Mouse (Mus musculus) adrenal gland, postnatal 10 days (tissue): ENCODE results near the gene Astn1. TPM values are rescaled to one million over a fixed set of nuclear protein-coding genes. Genes with fewer than 3 reads are reported as not detected.
A peak's percentile ranks its signal among the peaks of the same experiment; 100 is the strongest.

Source experiments
- DNase-seq: peaks from one replicate; pipeline ENCODE4 v3.0.0; 2021; ENCODE audit warnings: mixed read lengths
- total RNA-seq, 2 experiments: library from RNA; stranded (reverse); gene quantifications; 2 replicates each; pipeline ENCODE4 v1.2.3; 2021

The Astn1 gene
- total RNA-seq, 2 experiments from 2014 or later, result 5.4 to 8.3 TPM

- no peak for DNase-seq
Measured at GRCm38 (mm10) chr1:158617943-158618342, 255.9 kb downstream of the Astn1 start.

- no peak for DNase-seq
Measured at GRCm38 (mm10) chr1:158632935-158633334, 270.9 kb downstream of the Astn1 start.

GRCm38 (mm10) chr1:158633441-158633840, 271.4 kb downstream of the Astn1 start:
- no peak for DNase-seq

GRCm38 (mm10) chr1:158641306-158641705, 279.2 kb downstream of the Astn1 start:
- no peak for DNase-seq

GRCm38 (mm10) chr1:158642247-158642646, 280.2 kb downstream of the Astn1 start:
- no peak for DNase-seq

- DNase-seq, result no peak
Measured at GRCm38 (mm10) chr1:158652799-158653198, 290.7 kb downstream of the Astn1 start.

- peak; percentile 50 for DNase-seq
Measured at GRCm38 (mm10) chr1:158653808-158654520, 291.9 kb downstream of the Astn1 start.

GRCm38 (mm10) chr1:158654571-158655205, 292.6 kb downstream of the Astn1 start:
- no peak for DNase-seq

GRCm38 (mm10) chr1:158656986-158657385, 294.9 kb downstream of the Astn1 start:
- DNase-seq, result no peak

GRCm38 (mm10) chr1:158666001-158666400, 303.9 kb downstream of the Astn1 start:
- no peak for DNase-seq

- DNase-seq, result peak; percentile 78
Measured at GRCm38 (mm10) chr1:158669971-158670592, 308.0 kb downstream of the Astn1 start.

GRCm38 (mm10) chr1:158687726-158688125, 325.7 kb downstream of the Astn1 start:
- no peak for DNase-seq

- DNase-seq, result no peak
Measured at GRCm38 (mm10) chr1:158697423-158697822, 335.4 kb downstream of the Astn1 start.

- DNase-seq, result no peak
Measured at GRCm38 (mm10) chr1:158697859-158698569, 335.9 kb downstream of the Astn1 start.

- DNase-seq, result no peak
Measured at GRCm38 (mm10) chr1:158699276-158699675, 337.2 kb downstream of the Astn1 start.

GRCm38 (mm10) chr1:158700147-158700546, 338.1 kb downstream of the Astn1 start:
- no peak for DNase-seq

GRCm38 (mm10) chr1:158701336-158701735, 339.3 kb downstream of the Astn1 start:
- no peak for DNase-seq

- peak; percentile 40 for DNase-seq
Measured at GRCm38 (mm10) chr1:158713301-158714095, 351.4 kb downstream of the Astn1 start.

- no peak for DNase-seq
Measured at GRCm38 (mm10) chr1:158732868-158733496, 370.9 kb downstream of the Astn1 start.

- DNase-seq, result peak; percentile 33
Measured at GRCm38 (mm10) chr1:158739132-158739919, 377.3 kb downstream of the Astn1 start.
